Mouse (Mus musculus): ENCODE measurements around the gene Pwwp2a.

Gene Pwwp2a

DNA sequence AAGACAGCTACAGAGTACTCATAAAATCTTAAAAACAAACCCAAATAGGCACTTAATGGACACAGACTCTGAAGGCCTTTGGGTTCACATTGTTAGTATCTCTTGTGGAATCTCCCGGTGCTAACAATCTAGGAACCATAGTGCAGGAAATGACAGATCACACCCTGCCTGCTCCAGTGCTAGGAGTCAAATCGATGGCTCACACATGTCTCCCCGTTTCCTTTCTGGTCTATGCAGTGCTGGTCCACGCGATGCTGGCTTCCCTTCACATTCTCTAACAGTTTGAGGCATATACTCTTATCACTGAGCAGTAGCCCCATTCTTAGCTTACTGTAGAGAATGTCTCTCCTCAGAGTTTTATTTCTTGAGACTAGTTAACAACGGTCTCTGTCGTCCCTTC, 46.0 kb downstream of the Pwwp2a start:
- no peak for DNase-seq

DNA sequence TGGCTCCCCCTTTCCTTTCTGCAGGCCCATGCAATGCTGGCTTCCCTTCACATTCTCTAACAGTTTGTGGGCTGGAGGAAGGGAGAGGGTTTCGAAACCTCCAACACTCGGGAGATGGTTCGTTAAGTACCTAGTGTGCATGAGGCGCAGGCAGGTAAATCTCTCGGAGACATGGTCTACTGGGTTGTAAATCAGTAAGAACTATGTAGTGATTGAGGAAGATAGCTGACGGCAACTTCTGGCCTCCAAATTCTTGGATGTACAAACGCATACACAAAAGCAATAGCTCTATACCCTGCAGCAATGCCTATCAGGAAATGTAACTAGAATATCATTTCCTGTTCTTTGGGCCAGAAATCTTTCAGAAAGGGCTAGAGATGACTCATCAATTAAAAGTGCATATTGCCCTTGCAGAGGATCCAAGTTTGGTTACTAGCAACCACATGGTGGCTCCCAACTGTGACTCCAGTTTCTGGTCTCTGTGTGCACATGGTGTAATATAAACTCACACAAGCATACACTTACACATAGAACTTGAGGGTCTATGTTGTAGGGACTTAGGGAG, 47.0 kb downstream of the Pwwp2a start:
- no peak for DNase-seq

DNA sequence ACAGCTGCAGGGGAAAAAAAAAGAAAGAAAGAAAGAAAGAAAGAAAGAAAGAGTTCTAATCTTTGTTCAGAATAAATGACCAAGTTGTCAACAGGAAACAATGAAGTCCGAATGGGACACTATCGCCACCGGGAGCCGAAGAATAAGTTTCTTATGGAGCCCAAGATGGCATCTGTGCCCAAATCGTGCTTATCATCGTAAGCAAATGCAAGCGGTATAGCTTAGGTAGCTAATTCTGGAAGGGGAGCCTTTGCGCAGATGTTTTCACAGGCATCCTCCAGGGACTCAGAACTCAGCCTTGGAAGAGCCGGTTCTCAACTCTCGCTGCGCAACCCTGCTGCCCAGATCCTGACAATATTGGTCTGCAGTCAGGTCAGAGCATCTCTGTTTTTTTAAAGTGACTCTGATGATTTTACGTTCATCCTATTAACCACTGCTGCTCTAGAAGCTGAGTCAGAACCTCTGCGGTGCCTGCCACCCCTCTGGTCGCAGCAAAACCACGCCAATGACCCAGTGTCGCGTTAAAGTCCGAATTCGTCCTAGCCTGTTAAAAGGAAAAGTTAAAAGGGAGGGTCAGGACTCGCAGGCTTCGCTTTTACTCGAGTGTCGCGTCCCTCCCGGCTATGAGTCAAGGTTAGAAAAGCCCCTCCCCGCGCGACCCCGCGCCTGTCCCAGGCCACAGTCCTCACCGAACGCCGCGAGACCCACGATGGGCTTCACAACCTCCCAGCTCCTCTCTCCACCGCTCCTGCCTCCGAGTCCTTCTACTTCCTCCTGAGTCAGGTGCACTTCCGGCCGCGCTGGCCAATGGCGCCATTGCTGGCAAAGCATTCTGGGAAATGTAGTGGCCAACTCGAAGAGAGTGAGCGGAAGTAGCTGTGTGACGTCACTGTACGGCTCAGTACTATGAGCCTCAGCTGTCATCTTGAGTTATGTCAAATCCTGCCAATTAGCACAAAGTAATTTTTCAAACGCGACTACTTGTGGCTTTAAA, 65.7 kb downstream of the Pwwp2a start, which contains the start of gene Ttc1:
Gene Ttc1, minus strand, starts transcription at position 776 of the 994 bp plus-strand sequence.
- peak; percentile 92 to 96 for DNase-seq

DNA sequence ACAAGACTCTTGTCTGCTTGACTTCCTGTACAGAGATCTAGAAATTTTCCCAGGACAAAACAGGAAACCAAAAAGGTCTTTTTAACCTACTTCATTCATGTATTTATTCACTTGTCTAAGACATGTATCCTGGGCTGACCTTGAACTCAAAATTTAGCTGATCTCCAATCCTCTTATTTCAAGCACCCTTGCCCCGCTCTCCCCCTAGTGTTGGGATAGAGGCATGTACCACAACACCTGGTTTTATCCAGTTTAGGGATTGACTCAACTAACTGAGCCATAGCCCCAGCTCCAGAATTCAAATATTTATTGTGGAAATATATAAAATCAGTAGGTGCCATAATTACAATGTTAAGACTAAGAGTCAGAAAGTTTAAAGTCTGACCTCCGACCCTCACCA, 69.7 kb downstream of the Pwwp2a start:
- DNase-seq, result no peak

DNA sequence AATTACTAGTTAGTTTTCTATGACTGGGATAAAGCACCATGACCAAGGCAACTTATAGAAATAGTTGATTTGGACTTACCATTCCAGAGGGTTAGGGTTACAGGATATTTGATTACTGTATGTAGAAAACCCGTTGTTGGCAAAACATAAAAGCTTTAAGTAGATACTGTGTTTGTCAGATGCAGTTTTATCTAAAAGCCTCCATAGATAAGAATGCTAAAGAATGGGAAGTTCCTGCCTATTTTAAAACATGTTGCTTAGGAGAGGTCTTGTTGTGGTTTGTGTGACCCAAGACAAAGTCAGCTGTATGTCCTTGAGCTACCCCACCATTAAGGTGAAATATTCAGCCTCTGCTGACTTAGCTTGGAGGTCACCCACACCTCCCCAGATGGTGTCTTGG, 72.8 kb downstream of the Pwwp2a start:
- DNase-seq, result no peak

DNA sequence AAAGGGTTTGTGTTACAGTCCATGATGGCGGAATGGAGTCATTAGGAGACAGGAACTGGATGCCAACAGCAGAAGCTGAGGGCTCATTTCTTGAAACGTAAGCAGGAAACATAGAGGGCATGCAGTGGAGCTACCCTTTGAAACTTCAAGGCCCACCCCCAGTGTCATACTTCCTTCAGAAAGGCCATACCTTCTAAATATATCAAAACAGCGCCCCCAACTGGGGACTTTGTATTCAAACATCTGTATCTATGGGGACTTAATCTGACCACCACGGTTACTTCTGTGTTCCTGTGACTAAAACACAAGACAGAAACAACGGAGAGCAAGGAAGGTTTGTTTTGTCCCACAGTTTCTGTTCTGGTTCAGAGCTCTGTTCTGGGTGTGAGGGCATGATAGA, 73.6 kb downstream of the Pwwp2a start:
- no peak for DNase-seq

DNA sequence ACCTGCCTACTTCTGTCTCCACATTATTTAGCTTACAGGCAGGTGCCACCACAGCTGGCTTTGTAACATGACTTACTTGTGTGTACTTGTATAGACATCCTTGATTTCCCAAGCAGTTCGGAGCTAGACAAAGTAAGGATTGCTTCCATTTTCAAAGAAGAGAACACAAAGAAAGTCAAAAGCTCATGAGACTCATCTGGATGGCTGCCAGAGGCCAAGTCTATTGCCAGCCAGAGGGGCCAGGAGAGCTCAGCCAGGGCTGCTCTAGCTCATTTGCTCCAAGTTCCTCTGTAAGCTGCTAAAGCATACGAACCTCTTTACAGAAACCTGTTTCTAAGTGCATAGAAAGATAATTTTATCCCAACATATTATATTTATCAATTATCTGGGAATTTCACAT, 76.6 kb downstream of the Pwwp2a start:
- DNase-seq, result no peak

DNA sequence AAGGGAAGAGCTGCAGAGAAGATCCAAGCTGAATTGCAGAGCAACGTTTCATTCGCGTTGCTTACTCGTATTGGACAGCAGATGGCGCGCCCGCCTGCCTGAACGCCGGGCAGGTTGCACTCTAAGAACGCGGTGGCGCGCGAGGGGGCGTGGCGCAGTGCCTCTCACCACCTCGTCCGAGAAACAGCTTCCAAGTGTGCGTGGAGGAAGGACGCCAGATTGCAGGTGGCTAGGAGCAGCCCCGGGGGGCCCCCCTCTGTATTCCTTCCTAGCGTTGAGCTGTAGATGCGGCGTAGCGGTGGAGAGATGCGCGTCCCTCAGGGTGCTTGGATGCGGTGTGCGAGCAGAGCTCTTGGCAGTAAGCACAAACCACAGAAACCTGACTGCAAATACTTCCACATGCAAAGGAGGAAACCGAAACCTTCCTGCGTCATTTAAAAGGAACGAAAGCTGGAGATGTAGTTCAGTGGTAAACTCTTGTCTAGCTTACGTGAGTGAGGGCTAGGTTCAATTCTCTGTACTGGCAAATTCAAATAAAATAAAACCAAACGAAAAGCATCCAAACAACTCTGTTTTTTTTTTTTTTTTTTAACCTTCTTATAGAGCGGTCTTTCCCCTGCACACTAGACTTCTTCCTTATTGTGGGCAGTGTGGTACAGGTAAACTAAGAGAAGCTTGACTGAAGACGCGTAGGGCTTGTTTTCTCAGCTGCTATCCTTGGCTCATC, 85.3 kb downstream of the Pwwp2a start:
- DNase-seq, result peak; percentile 61 to 69

DNA sequence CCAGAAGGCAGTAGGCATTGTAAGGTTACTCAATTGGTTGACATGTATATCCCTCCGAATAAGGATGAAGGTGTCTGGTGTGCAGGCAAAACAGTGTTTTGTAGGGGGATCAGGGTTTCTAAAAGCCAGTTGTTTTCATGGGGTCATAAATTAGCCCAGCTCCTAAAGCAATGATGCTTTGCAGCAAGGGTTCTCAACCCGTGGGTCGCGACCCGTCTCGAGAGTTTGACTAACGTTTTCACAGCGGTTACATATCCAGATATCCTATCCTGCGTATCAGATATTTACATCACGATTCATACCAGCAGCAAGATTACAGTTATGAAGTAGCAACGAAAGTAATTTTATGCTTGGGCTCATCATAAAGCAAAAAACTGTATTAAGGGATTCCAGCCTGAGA, 86.0 kb downstream of the Pwwp2a start:
- DNase-seq, result no peak

DNA sequence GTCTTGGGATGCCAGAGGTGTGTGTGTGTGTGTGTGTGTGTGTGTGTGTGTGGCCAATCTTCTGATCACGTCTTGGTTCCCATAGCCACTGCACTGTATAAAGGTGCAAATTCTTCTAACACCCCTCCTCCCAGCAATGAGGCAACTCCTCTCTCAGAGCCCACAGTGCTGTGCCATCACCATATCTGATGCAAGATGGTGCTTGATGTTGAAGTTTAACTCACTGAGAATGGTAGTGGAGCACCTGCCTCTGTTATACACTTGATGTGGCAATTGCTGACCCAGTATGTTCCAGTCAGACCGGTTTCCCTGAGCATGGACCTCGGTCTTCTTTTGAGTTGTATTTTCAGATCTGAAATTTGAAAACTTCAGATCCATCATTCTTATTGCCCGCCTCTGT, 88.3 kb downstream of the Pwwp2a start:
- no peak for DNase-seq

Measured in thymus, adult 18-20 months (tissue).